Mouse (Mus musculus) Patski (cell line): ENCODE measurements around the gene Clmn. TPM values are rescaled to one million over a fixed set of nuclear protein-coding genes. Genes with fewer than 3 reads are reported as not detected.

ENCODE experiments used
- ATAC-seq: fragments of 100-300 bp; one replicate; pipeline ENCODE4 v1.8.0; 2021
- CTCF ChIA-PET: fragments of 350-600 bp; sonication (Branson Sonifier 250); formaldehyde crosslinking; loops from one replicate; lab custom pipeline; 2022; ENCODE audit warnings: inconsistent platforms; lab: Charles Lee
- POLR2A ChIA-PET: fragments of 350-600 bp; sonication (Branson Sonifier 250); formaldehyde crosslinking; loops from one replicate; lab custom pipeline; 2022; ENCODE audit warnings: antibody characterized with exemption, inconsistent platforms; lab: Charles Lee
- DNase-seq: peaks from one replicate; pipeline ENCODE4 v3.0.0-alpha.2; 2011; ENCODE audit warnings: low read depth, low spot score
- H3K27me3 ChIP-seq: fragments of 371-371 bp; one replicate; pipeline ENCODE4 v1.5.1; 2021
- CTCF ChIP-seq: fragments of 100-300 bp; IDR thresholded peaks from one replicate; pipeline ENCODE4 v1.5.1; 2021
- in situ Hi-C: fragments of 300-500 bp; cut with MboI; formaldehyde crosslinking; loops from 3 replicates; pipeline ENCODE4 v1.11.1; 2018; ENCODE audit warnings: low pct_unique_long_range_greater_than_20kb, mixed read lengths
- polyA plus RNA-seq: library from polyadenylated mRNA; unstranded; gene quantifications from one replicate; pipeline ENCODE4 v1.2.3, GENCODE M21; 2021

Gene Clmn
- polyA plus RNA-seq, 1 experiment from 2014 or later, result 43.8 TPM

GRCm38 (mm10) chr12:104822838-104823599, 41.9 kb downstream of the Clmn start:
- no peak for ATAC-seq
- H3K27me3 ChIP-seq, result no peaks in the 10 kb centered on the region
- in situ Hi-C loops, result no loop called here
- DNase-seq, result no peak
- ChIA-PET CTCF (interaction anchor here (1.0 kb wide), 1 partner anchor 116 kb away, joined by 3 read pairs; no protein-coding TSS in a partner anchor), POLR2A (interaction anchor here (0.9 to 1.4 kb wide), 3 partner anchors 11 to 43 kb away, joined by 3 to 4 read pairs (median 3); no protein-coding TSS in a partner anchor)
- TF ChIP-seq CTCF, result no peak

- no peaks in the 10 kb centered on the region for H3K27me3 ChIP-seq
- ChIA-PET POLR2A (interaction anchor here (1.2 kb wide), 1 partner anchor 44 kb away, joined by 3 read pairs; no protein-coding TSS in a partner anchor), CTCF (no interaction called here)
- DNase-seq (no peak), ATAC-seq (no peak)
- in situ Hi-C loops, result no loop called here
- TF ChIP-seq CTCF, result no peak
Measured at GRCm38 (mm10) chr12:104822151-104822550, 42.7 kb downstream of the Clmn start.

GRCm38 (mm10) chr12:104820061-104820460, 44.8 kb downstream of the Clmn start:
- in situ Hi-C loops, result no loop called here
- no peaks in the 10 kb centered on the region for H3K27me3 ChIP-seq
- no peak for TF ChIP-seq CTCF

GRCm38 (mm10) chr12:104819050-104819449, 45.8 kb downstream of the Clmn start:
- in situ Hi-C loops, result no loop called here
- ATAC-seq (no peak), DNase-seq (no peak)
- no peak for TF ChIP-seq CTCF
- ChIA-PET CTCF (interaction anchor here (0.9 to 1.4 kb wide), 2 partner anchors 25 to 58 kb away, joined by 4 read pairs; no protein-coding TSS in a partner anchor), POLR2A (no interaction called here)
- no peaks in the 10 kb centered on the region for H3K27me3 ChIP-seq

More at GRCm38 (mm10) chr12:104820061-104820460, 44.8 kb downstream of the Clmn start:
- no peak for ATAC-seq
- CTCF ChIA-PET, result no interaction called here
- POLR2A ChIA-PET, result interaction anchor here (1.1 kb wide), 1 partner anchor 46 kb away, joined by 3 read pairs; no protein-coding TSS in a partner anchor
- DNase-seq, result no peak

GRCm38 (mm10) chr12:104818057-104818456, 46.8 kb downstream of the Clmn start:
- ATAC-seq, result no peak
- DNase-seq, result no peak
- POLR2A ChIA-PET, result no interaction called here
- H3K27me3 ChIP-seq, result no peaks in the 10 kb centered on the region
- no peak for TF ChIP-seq CTCF
- CTCF ChIA-PET, result interaction anchor here (1.4 kb wide), 1 partner anchor 24 kb away, joined by 4 read pairs; no protein-coding TSS in a partner anchor
- in situ Hi-C loops, result no loop called here

GRCm38 (mm10) chr12:104817172-104817866, 47.6 kb downstream of the Clmn start:
- no peak for ATAC-seq
- CTCF ChIA-PET, result no interaction called here
- POLR2A ChIA-PET, result no interaction called here
- in situ Hi-C loops, result no loop called here
- no peak for DNase-seq
- no peak for TF ChIP-seq CTCF
- no peaks in the 10 kb centered on the region for H3K27me3 ChIP-seq

GRCm38 (mm10) chr12:104814291-104814690, 50.6 kb downstream of the Clmn start:
- ChIA-PET CTCF (interaction anchor here (1.0 kb wide), 1 partner anchor 18 kb away, joined by 3 read pairs; no protein-coding TSS in a partner anchor), POLR2A (no interaction called here)
- TF ChIP-seq CTCF, result no peak
- no peak for DNase-seq
- no peak for ATAC-seq
- no peaks in the 10 kb centered on the region for H3K27me3 ChIP-seq
- in situ Hi-C loops, result no loop called here

- CTCF ChIA-PET, result interaction anchor here (1.0 kb wide), 1 partner anchor 17 kb away, joined by 3 read pairs; no protein-coding TSS in a partner anchor
- DNase-seq, result no peak
- no peak for ATAC-seq
- TF ChIP-seq CTCF, result no peak
- in situ Hi-C loops, result no loop called here
- no peaks in the 10 kb centered on the region for H3K27me3 ChIP-seq
- POLR2A ChIA-PET, result no interaction called here
Measured at GRCm38 (mm10) chr12:104813762-104814161, 51.1 kb downstream of the Clmn start.

- no peaks in the 10 kb centered on the region for H3K27me3 ChIP-seq
- in situ Hi-C loops, result no loop called here
- CTCF ChIA-PET, result no interaction called here
- TF ChIP-seq CTCF, result no peak
- no peak for ATAC-seq
- POLR2A ChIA-PET, result interaction anchor here (0.7 to 1.1 kb wide), 2 partner anchors 11 to 46 kb away, joined by 3 read pairs; no protein-coding TSS in a partner anchor
- no peak for DNase-seq
Measured at GRCm38 (mm10) chr12:104812711-104813110, 52.2 kb downstream of the Clmn start.

GRCm38 (mm10) chr12:104810923-104811443, 53.9 kb downstream of the Clmn start:
- TF ChIP-seq CTCF, result no peak
- in situ Hi-C loops, result no loop called here
- ChIA-PET POLR2A (no interaction called here), CTCF (interaction anchor here (1.1 to 1.4 kb wide), 2 partner anchors 8 to 19 kb away, joined by 3 to 4 read pairs; no protein-coding TSS in a partner anchor)
- H3K27me3 ChIP-seq, result no peaks in the 10 kb centered on the region
- DNase-seq (no peak), ATAC-seq (no peak)
